Mouse (Mus musculus) left cerebral cortex, postnatal 36 days (tissue): ENCODE results near the gene Olfr1158. TPM values are rescaled to one million over a fixed set of nuclear protein-coding genes. Genes with fewer than 3 reads are reported as not detected.
"Not testable (repeated sequence)": the region's sequence is repeated elsewhere in the genome, so short reads cannot be mapped to it uniquely, and the experiment has no call there.

Source experiments
- DNase-seq, 2 experiments: peaks; one replicate each; pipeline ENCODE4 v3.0.0; 2021 to 2022; ENCODE audit warnings: low spot score in 2 of 2, mixed read lengths in 1 of 2
- intact Hi-C: fragments of 180-260 bp; cut with DNase I; formaldehyde crosslinking; loops from one replicate; pipeline ENCODE4 v1.15.1; 2025
- total RNA-seq, 2 experiments: library from RNA; stranded (reverse); gene quantifications; 2 replicates each; pipeline ENCODE4 v1.2.3; 2021

Olfr1158 gene
- total RNA-seq = not detected

DNA sequence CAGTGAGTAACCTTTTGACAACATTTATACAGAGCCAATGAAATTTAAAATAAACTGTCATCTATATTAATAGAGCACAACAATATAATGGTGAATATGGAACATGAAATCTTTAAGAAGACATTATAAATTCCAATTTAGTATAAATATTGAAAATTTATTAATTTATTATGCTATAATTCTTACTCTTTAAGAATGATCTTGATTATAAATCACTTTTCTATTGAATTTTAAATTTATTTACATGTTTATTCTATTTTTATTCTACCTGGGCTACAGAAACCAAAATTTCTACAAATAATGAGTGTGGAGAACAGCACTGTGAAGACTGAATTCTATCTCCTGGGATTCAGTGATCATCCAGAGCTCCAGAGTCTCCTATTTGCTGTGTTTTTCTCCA, at the start of gene Olfr1158:
TSS of gene Olfr1158 (plus strand) at position 301 of the 400 bp plus-strand sequence.
- no peak for DNase-seq
- intact Hi-C loops = no loop called here

GRCm38 (mm10) chr2:87945037-87945436, 44.9 kb upstream of the Olfr1158 start, which contains the start of gene Olfr1155:
TSS of gene Olfr1155 (minus strand) at chr2:87945137.
- DNase-seq = no peak
- intact Hi-C loops = no loop called here

- DNase-seq = no peak
- intact Hi-C loops = no loop called here
Observed at GRCm38 (mm10) chr2:87953000-87953399, 36.9 kb upstream of the Olfr1158 start, which contains the start of gene Olfr1156. TSS of gene Olfr1156 (minus strand) at chr2:87953100.

DNA sequence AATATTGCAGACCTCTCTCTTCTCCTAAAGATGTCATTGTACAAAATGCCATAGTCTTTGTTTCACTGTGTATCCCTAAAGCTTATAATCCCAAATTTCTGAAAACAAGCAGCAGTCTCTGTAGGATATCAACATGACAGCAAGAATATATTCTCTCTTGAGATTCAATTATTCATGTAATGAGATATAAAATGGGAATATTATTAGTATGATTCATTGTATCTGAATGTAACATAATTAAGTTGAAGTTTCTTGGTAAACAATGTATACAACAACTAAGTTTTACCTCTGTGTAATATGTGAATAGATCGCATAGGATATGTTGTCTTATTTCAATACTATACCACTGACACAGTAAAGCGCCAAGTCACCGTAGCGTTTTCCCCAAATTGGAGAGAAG, 21.7 kb upstream of the Olfr1158 start, which contains the start of gene Olfr1157:
TSS of gene Olfr1157 (minus strand) at position 101 of the 400 bp plus-strand sequence.
- DNase-seq = no peak
- intact Hi-C loops = no loop called here

DNA sequence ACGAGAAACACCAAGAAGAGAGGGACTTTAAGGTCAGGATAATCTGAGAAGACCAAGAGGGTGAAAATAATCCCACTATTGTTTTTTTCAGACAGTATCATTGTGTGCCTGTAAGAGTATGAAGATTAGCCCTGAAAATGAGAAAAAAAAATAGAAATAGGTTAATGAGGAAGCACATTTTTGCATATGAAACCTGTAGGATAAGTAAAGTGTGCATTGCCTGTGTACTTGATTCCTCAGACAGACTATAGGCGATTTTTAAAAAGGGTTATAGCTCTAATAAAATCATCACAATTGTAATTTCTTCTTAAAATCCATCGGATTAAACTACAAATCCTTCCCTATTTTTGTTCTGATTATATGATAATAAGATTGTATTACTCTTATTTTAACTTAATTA, 15.3 kb upstream of the Olfr1158 start, which contains the start of gene Olfr74:
TSS of gene Olfr74 (minus strand) at position 101 of the 400 bp plus-strand sequence.
- intact Hi-C loops = no loop called here
- no peak for DNase-seq

- DNase-seq = no peak
- intact Hi-C loops = no loop called here
Observed at GRCm38 (mm10) chr2:88007515-88008318, 17.8 kb downstream of the Olfr1158 start, which contains the start of gene Olfr1160. TSS of gene Olfr1160 (minus strand) at chr2:88008268.

GRCm38 (mm10) chr2:88022474-88022873, 32.6 kb downstream of the Olfr1158 start, which contains the start of gene Olfr1161:
TSS of gene Olfr1161 (plus strand) at chr2:88022774.
- DNase-seq, intact Hi-C loops: not testable (repeated sequence)

DNA sequence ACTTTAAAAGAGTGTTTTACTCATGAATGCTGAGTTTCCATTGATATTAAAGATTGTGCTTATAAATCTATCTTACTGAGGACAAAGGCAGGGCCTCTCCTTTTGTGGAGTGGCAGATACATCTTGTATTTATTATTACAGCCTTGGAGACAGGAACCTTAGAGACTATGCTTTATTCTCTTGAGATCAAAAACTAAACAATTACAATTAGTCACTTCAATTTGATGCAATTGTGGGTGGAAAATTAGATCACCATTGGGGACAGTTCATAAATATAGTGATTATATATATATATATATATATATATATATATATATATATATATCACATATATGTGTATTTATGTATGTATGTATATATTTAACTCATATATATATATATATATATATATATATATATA, 47.7 kb downstream of the Olfr1158 start, which contains the start of gene Olfr73:
TSS of gene Olfr73 (minus strand) at position 101 of the 400 bp plus-strand sequence.
- intact Hi-C loops = no loop called here
- DNase-seq = no peak

Other genes starting within 250 kb of the Olfr1158 start
- gene Olfr1140, start 246.4 kb upstream of the Olfr1158 start, total RNA-seq = not detected
- not detected for gene Olfr1141, start 236.1 kb upstream of the Olfr1158 start, total RNA-seq
- gene Olfr152, start 210.6 kb upstream of the Olfr1158 start, total RNA-seq = not detected
- gene Olfr1143, start 189.5 kb upstream of the Olfr1158 start, total RNA-seq = not detected
- not detected for gene Olfr1145, start 180.3 kb upstream of the Olfr1158 start, total RNA-seq
- gene Olfr1148, start 159.6 kb upstream of the Olfr1158 start, total RNA-seq = not detected
- gene Olfr1150-ps1, start 146.1 kb upstream of the Olfr1158 start, total RNA-seq = not detected
- gene Olfr1151, start 134.3 kb upstream of the Olfr1158 start, total RNA-seq = not detected
- gene Olfr1152, start 123.6 kb upstream of the Olfr1158 start, total RNA-seq = not detected
- gene Olfr1153, start 95.2 kb upstream of the Olfr1158 start, total RNA-seq = not detected
- gene Olfr1154, start 84.9 kb upstream of the Olfr1158 start, total RNA-seq = not detected
- not detected for gene Olfr1155, start 45.0 kb upstream of the Olfr1158 start, total RNA-seq
- gene Olfr1156, start 37.0 kb upstream of the Olfr1158 start, total RNA-seq = not detected
- not detected for gene Olfr1157, start 21.8 kb upstream of the Olfr1158 start, total RNA-seq
- gene Olfr74, start 15.4 kb upstream of the Olfr1158 start, total RNA-seq = not detected
- gene Olfr1160, start 18.2 kb downstream of the Olfr1158 start, total RNA-seq = not detected
- not detected for gene Olfr1161, start 32.7 kb downstream of the Olfr1158 start, total RNA-seq
- not detected for gene Olfr73, start 47.6 kb downstream of the Olfr1158 start, total RNA-seq
- not detected for gene Olfr1162, start 61.0 kb downstream of the Olfr1158 start, total RNA-seq
- gene Olfr1163, start 81.7 kb downstream of the Olfr1158 start, total RNA-seq = not detected
- gene Olfr1164, start 103.9 kb downstream of the Olfr1158 start, total RNA-seq = not detected
- gene Olfr1166, start 138.2 kb downstream of the Olfr1158 start, total RNA-seq = not detected
- gene Olfr1167, start 165.1 kb downstream of the Olfr1158 start, total RNA-seq = not detected
- gene Olfr1168, start 191.8 kb downstream of the Olfr1158 start, total RNA-seq = not detected
- gene Olfr1170, start 238.2 kb downstream of the Olfr1158 start, total RNA-seq = not detected